ENCODE assay signal across 24 mouse cellular contexts in the genomic region with DNA sequence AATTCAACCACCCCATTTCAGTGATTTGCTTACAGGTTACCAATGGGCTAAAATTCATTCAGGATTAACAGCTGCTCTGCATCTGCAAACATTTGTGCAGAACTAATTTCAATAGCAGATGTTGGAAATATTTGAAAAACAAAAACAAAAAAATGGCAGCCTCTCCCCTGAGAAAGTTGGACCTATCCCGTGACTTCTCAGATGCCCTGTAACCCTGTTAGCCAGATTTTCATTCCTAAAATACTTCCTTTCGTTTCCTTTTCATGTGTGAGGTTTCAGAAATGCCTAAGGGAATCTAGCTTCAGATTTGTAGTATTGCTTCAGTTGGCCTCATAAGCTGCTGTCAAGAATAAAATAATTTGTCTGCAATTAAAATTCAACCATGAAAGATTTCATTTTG. TPM values are rescaled to one million over a fixed set of nuclear protein-coding genes. Genes with fewer than 3 reads are reported as not detected.
DNase-seq lines count a peak whose midpoint lies in the region; ATAC-seq and TF ChIP-seq lines count a peak whose summit lies in the region.
"Had no signal": no experiment of that assay in that cellular context is flagged by ENCODE, and none has a peak within 500 bp of the region (broad histone marks: within the 10 kb centered on the region; RNA-seq: fewer than 3 reads in every experiment).

No protein-coding gene starts in this region.

- 32% methylated on average over 2 of the region's 2 CpGs for WGBS in limb, embryonic 14.5 days
- 64% methylated on average over 2 of the region's 2 CpGs for WGBS in limb, embryonic 10.5 days
- 14% methylated on average over 2 of the region's 2 CpGs for WGBS in embryonic facial prominence, embryonic 13.5 days

- peak; percentile 13 for DNase-seq in gastrocnemius, postnatal 25 days
- no peak for DNase-seq in gastrocnemius, postnatal 10 days
- DNase-seq in limb, embryonic 14.5 days (ENCODE audit: low spot score): peak; percentile 16
- no peak for DNase-seq in limb, embryonic 10.5 days (ENCODE audit: low spot score)
- DNase-seq in forelimb bud, embryonic 11.5 days (ENCODE audit: low read depth, low spot score): peak; percentile 8
- no peak for DNase-seq in right cerebral cortex, postnatal 25 days
- DNase-seq: adrenal gland, postnatal 10 days; cerebellum, adult 18-20 months; cerebellum, postnatal 14 days; heart, adult 11 months; kidney, postnatal 36 days; spleen, adult 18-20 months had no signal

- no peak for TF ChIP-seq POLR2A in limb, embryonic 14.5 days (IDR thresholded peaks at IDR 0.05; ENCODE audit: borderline replicate concordance, extremely low read depth, insufficient read depth, insufficient read length)

- H3K27me3 ChIP-seq in limb, embryonic 14.5 days (ENCODE audit: control insufficient read depth, insufficient read depth, low read length): no peaks in the 10 kb centered on the region
- no peaks in the 10 kb centered on the region for H3K27me3 ChIP-seq in limb, embryonic 10.5 days (ENCODE audit: low read depth, poor library complexity, severe bottlenecking)
- no peaks in the 10 kb centered on the region for H3K27me3 ChIP-seq in embryonic facial prominence, embryonic 13.5 days
- H3K27me3 ChIP-seq: forebrain, embryonic 15.5 days; heart, embryonic 15.5 days; hindbrain, embryonic 15.5 days; limb, embryonic 15.5 days; lung, embryonic 15.5 days; neural tube, embryonic 15.5 days had no signal

- no peak for ATAC-seq in limb, embryonic 14.5 days (ENCODE audit: low FRiP score, low read depth)
- no peak for ATAC-seq in embryonic facial prominence, embryonic 13.5 days (ENCODE audit: insufficient number of reproducible peaks, insufficient read depth, low FRiP score, low TSS enrichment, low read depth)
- ATAC-seq in erythroid progenitor cell, adult 5-6 weeks (replicated peaks; ENCODE audit: low FRiP score, poor library complexity, severe bottlenecking): no peak
- ATAC-seq: activated CD4-positive, CD25-positive, alpha-beta regulatory T cell, adult 4 months; forebrain, embryonic 15.5 days had no signal

- no peak overlapping the region for H3K4me3 ChIP-seq in limb, embryonic 14.5 days (replicated peaks; ENCODE audit: low read length)
- no peak overlapping the region for H3K4me3 ChIP-seq in limb, embryonic 10.5 days
- H3K4me3 ChIP-seq in embryonic facial prominence, embryonic 13.5 days: no peak overlapping the region
- H3K4me3 ChIP-seq: erythroblast, embryonic 14.5 days; forebrain, embryonic 15.5 days; heart, embryonic 15.5 days; hindbrain, embryonic 15.5 days; limb, embryonic 15.5 days; lung, embryonic 15.5 days; neural tube, embryonic 15.5 days had no signal

- H3K4me1 ChIP-seq in limb, embryonic 14.5 days (ENCODE audit: control insufficient read depth, insufficient read depth, low read length): no peaks in the 10 kb centered on the region
- no peaks in the 10 kb centered on the region for H3K4me1 ChIP-seq in limb, embryonic 10.5 days
- peaks cover 13% of the 10 kb centered on the region for H3K4me1 ChIP-seq in embryonic facial prominence, embryonic 13.5 days
- H3K4me1 ChIP-seq: forebrain, embryonic 15.5 days; heart, embryonic 15.5 days; hindbrain, embryonic 15.5 days; limb, embryonic 15.5 days; lung, embryonic 15.5 days; neural tube, embryonic 15.5 days had no signal

- no peak overlapping the region for H3K9ac ChIP-seq in limb, embryonic 14.5 days (ENCODE audit: low read depth, low read length, severe bottlenecking)
- H3K9ac ChIP-seq in embryonic facial prominence, embryonic 13.5 days: no peak overlapping the region
- H3K9ac ChIP-seq: forebrain, embryonic 15.5 days; heart, embryonic 15.5 days; hindbrain, embryonic 15.5 days; limb, embryonic 15.5 days; liver, embryonic 14.5 days; lung, embryonic 15.5 days; neural tube, embryonic 15.5 days had no signal

- H3K4me2 ChIP-seq in limb, embryonic 14.5 days (replicated peaks; ENCODE audit: low read depth, low read length, severe bottlenecking): no peak overlapping the region
- H3K4me2 ChIP-seq in embryonic facial prominence, embryonic 13.5 days: no peak overlapping the region
- H3K4me2 ChIP-seq: forebrain, embryonic 15.5 days; heart, embryonic 15.5 days; hindbrain, embryonic 15.5 days; limb, embryonic 15.5 days; lung, embryonic 15.5 days; midbrain, embryonic 11.5 days; neural tube, embryonic 15.5 days had no signal

- no peaks in the 10 kb centered on the region for H3K9me3 ChIP-seq in limb, embryonic 14.5 days (ENCODE audit: control insufficient read depth, low read length)
- H3K9me3 ChIP-seq in limb, embryonic 10.5 days (replicated peaks): no peaks in the 10 kb centered on the region
- no peaks in the 10 kb centered on the region for H3K9me3 ChIP-seq in embryonic facial prominence, embryonic 13.5 days
- H3K9me3 ChIP-seq: forebrain, embryonic 15.5 days; heart, embryonic 15.5 days; hindbrain, embryonic 15.5 days; limb, embryonic 15.5 days; lung, embryonic 15.5 days; neural tube, embryonic 15.5 days had no signal

- no peaks in the 10 kb centered on the region for H3K36me3 ChIP-seq in limb, embryonic 14.5 days (ENCODE audit: control insufficient read depth, insufficient read depth, low read length)
- no peaks in the 10 kb centered on the region for H3K36me3 ChIP-seq in limb, embryonic 10.5 days
- H3K36me3 ChIP-seq in embryonic facial prominence, embryonic 13.5 days: no peaks in the 10 kb centered on the region
- H3K36me3 ChIP-seq: forebrain, embryonic 15.5 days; heart, embryonic 15.5 days; hindbrain, embryonic 15.5 days; limb, embryonic 15.5 days; lung, embryonic 15.5 days; neural tube, embryonic 15.5 days had no signal

- no peak overlapping the region for H3K27ac ChIP-seq in limb, embryonic 14.5 days (replicated peaks; ENCODE audit: low read depth, low read length)
- no peak overlapping the region for H3K27ac ChIP-seq in limb, embryonic 10.5 days
- H3K27ac ChIP-seq in embryonic facial prominence, embryonic 13.5 days: 0 out of 2 replicates have a peak overlapping the region, but pooled peaks have one; percentile 18
- H3K27ac ChIP-seq: forebrain, embryonic 15.5 days; heart, embryonic 15.5 days; hindbrain, embryonic 15.5 days; limb, embryonic 15.5 days; liver, embryonic 14.5 days; lung, embryonic 15.5 days; neural tube, embryonic 15.5 days had no signal

RNA-seq across cellular contexts. Expression of gene Ssh2, which starts 43.4 kb away (rescaled TPM):
- 10 to 100 TPM; 35.3 to 44.3 TPM for total RNA-seq in gastrocnemius, postnatal 25 days (2021)
- total RNA-seq in gastrocnemius, postnatal 10 days (2021): 10 to 100 TPM; 37.3 to 37.6 TPM
- 7.7 and 8.2 TPM in 2 replicates for polyA plus RNA-seq in limb, embryonic 14.5 days (2012; rRNA removed)
- polyA plus RNA-seq in limb, embryonic 14.5 days (2014; fragmentation: Nextera tagmentation; extraction: Ambion mirVana): 10.0 TPM in 2 replicates
- 6.6 and 8.8 TPM in 2 replicates for polyA plus RNA-seq in limb, embryonic 10.5 days (2016; fragmentation: Nextera tagmentation; extraction: Ambion mirVana)
- polyA plus RNA-seq in embryonic facial prominence, embryonic 13.5 days (2015; fragmentation: Nextera tagmentation; extraction: Ambion mirVana): 8.5 and 10.1 TPM in 2 replicates
- 40.7 and 44.0 TPM in 2 replicates for total RNA-seq in erythroid progenitor cell, adult 5-6 weeks (2015; ENCODE audit: low replicate concordance)
- 18.8 and 30.5 TPM in 2 replicates for total RNA-seq in erythroid progenitor cell, adult 5-6 weeks (2017; ENCODE audit: low replicate concordance)

Comparison
In these comparisons a context has a peak if more than half of its experiments do, and no peak if none do; other contexts are left out.
1. DNase-seq: peak in gastrocnemius, postnatal 25 days (single experiment), limb, embryonic 14.5 days (single experiment) and forelimb bud, embryonic 11.5 days (single experiment); none in gastrocnemius, postnatal 10 days (single experiment), limb, embryonic 10.5 days (single experiment) and right cerebral cortex, postnatal 25 days (single experiment).